Mouse (Mus musculus) WW6 (cell line): ENCODE measurements around the gene Sez6l.

Experiments used
- DNase-seq: peaks from one replicate; pipeline ENCODE4 v3.0.0-alpha.2; 2013; ENCODE audit warnings: low read depth, low spot score

The Sez6l gene

GRCm38 (mm10) chr5:112498921-112499917, 77.8 kb downstream of the Sez6l start:
- no peak for DNase-seq

- DNase-seq, result no peak
These were observed 80.1 kb downstream of the Sez6l start for GRCm38 (mm10) chr5:112496753-112497369.

- peak; percentile 45 for DNase-seq
These were observed 83.5 kb downstream of the Sez6l start for GRCm38 (mm10) chr5:112493492-112493891.

- DNase-seq, result no peak
These were observed 85.5 kb downstream of the Sez6l start for GRCm38 (mm10) chr5:112491489-112491888.

- DNase-seq, result no peak
These were observed 88.7 kb downstream of the Sez6l start for GRCm38 (mm10) chr5:112488101-112488776.

- DNase-seq, result no peak
These were observed 89.5 kb downstream of the Sez6l start for GRCm38 (mm10) chr5:112487504-112487903.

- no peak for DNase-seq
These were observed 90.6 kb downstream of the Sez6l start for GRCm38 (mm10) chr5:112486415-112486814.

GRCm38 (mm10) chr5:112484924-112485715, 91.9 kb downstream of the Sez6l start:
- no peak for DNase-seq

- no peak for DNase-seq
These were observed 94.0 kb downstream of the Sez6l start for GRCm38 (mm10) chr5:112483030-112483429.

- DNase-seq, result no peak
These were observed 94.4 kb downstream of the Sez6l start for GRCm38 (mm10) chr5:112482551-112482950.

GRCm38 (mm10) chr5:112481946-112482410, 95.0 kb downstream of the Sez6l start:
- no peak for DNase-seq

GRCm38 (mm10) chr5:112473453-112473852, 103.5 kb downstream of the Sez6l start:
- no peak for DNase-seq

- DNase-seq, result no peak
These were observed 106.8 kb downstream of the Sez6l start for GRCm38 (mm10) chr5:112470144-112470543.

- DNase-seq, result peak; percentile 24
These were observed 107.9 kb downstream of the Sez6l start for GRCm38 (mm10) chr5:112468986-112469581.

- DNase-seq, result no peak
These were observed 110.7 kb downstream of the Sez6l start for GRCm38 (mm10) chr5:112466331-112466730.

- no peak for DNase-seq
These were observed 117.1 kb downstream of the Sez6l start for GRCm38 (mm10) chr5:112459903-112460302.

GRCm38 (mm10) chr5:112454966-112455555, 121.9 kb downstream of the Sez6l start:
- DNase-seq, result no peak

- DNase-seq, result no peak
These were observed 123.9 kb downstream of the Sez6l start for GRCm38 (mm10) chr5:112453088-112453487.

- DNase-seq, result no peak
These were observed 128.1 kb downstream of the Sez6l start, which contains the start of gene Gm6588 for GRCm38 (mm10) chr5:112448747-112449440. Gm6588 (plus strand) TSS chr5:112449426.

- no peak for DNase-seq
These were observed 138.4 kb downstream of the Sez6l start for GRCm38 (mm10) chr5:112438535-112438934.
